Mouse (Mus musculus) common myeloid progenitor, adult 5-6 weeks (primary cell): Measurements from ENCODE around the gene Olfr1381. TPM values are rescaled to one million over a fixed set of nuclear protein-coding genes. Genes with fewer than 3 reads are reported as not detected.
"Not testable (repeated sequence)": the region's sequence is repeated elsewhere in the genome, so short reads cannot be mapped to it uniquely, and the experiment has no call there.

Experiments
- ATAC-seq: replicated peaks from 2 replicates; pipeline ENCODE4 v1.8.0; 2016; ENCODE audit warnings: low read depth, mild to moderate bottlenecking, moderate TSS enrichment, inconsistent platforms; ENCODE audit not compliant: poor library complexity, severe bottlenecking
- total RNA-seq: library from RNA; stranded (forward); fragments of 200-1000, 187-1606 nt; gene quantifications from 2 replicates; pipeline ENCODE4 v1.2.3, GENCODE M21; 2017

Gene Olfr1381
- not detected in 2 replicates for total RNA-seq

DNA sequence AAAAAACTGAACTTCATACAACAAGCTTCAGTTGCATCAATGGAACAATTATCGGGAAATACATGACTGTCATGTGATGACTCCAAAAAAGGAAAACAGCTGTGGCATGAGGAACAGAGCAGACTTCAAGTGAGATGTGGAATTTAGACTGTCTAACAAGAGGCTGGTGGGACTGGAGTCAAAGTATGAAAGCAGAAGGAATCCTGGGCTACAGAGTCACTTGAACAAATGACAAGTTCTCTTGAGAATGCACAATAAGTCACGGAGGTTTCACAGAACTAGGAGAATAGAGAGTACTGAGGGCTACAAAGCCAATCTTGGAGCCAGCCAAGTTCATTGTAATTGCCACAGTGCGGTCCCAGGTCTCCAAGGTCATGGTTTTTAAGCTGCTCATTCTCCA is at the start of gene Olfr1381:
TSS of gene Olfr1381 (plus strand) at position 301 of the 400 bp plus-strand sequence.
- not testable (repeated sequence) for ATAC-seq

DNA sequence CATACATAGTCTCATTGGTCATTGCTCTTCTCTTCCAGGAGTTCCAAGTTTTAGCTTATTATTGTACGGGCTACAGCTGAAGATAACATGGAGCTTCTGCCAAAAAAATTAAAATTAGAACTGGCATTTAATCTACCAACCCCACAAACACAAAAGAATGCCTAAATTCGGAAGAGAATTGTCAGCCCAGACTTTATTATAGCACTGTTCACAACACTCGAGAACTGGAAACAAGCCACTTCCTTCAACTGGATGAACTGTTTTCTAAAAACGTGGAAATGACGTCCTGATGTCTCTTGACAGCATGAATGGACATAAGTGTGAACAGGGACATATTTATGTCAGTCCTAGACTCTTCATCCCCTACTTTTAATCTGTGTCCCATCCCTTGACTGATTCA is 25.2 kb upstream of the Olfr1381 start:
- ATAC-seq, result no peak

- no peak for ATAC-seq
These were observed 23.9 kb upstream of the Olfr1381 start, which contains the start of gene Olfr1383 for GRCm38 (mm10) chr11:49519348-49519747. Gene Olfr1383, plus strand, starts transcription at chr11:49519648.

DNA sequence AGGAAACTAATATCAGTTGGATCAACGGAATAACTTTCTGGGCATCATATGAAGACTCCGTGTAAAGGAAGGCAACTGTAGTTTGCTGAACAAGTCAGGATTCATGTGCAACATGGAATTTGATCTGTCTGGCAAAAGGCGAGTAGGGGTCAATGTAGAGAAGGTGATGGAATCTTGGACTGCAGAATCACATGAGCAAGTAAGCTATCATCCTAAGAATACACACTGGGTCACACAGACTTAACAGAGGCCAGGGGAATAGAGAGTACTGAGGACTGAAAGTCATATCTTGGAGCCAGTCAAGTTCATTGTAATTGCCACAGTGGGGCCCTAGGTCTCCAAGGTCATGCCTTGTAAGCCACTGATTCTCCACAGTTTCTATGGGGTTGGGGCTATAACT is 15.3 kb upstream of the Olfr1381 start, which contains the start of gene Olfr1382:
TSS of gene Olfr1382 (plus strand) at position 301 of the 400 bp plus-strand sequence.
- no peak for ATAC-seq

DNA sequence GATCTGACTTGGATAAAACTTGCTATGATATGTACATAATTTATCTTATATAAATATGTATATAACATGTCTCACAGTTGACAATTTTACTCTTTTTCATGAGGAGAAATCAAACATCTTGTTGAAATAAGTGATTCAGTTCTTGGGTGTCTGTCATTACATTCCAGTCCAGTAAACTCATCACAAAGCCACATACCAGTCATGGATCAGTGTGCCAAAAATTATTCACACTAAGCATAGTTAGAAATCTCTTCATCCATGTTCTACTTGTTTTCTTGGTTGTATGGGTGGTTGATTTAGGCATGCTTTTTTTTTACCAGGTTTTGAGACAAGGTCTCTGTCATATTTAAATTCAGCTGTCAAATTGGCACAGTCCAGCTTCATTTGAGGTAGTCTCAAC is 10.5 kb upstream of the Olfr1381 start:
- ATAC-seq, result no peak

GRCm38 (mm10) chr11:49536631-49537030 is 6.6 kb upstream of the Olfr1381 start:
- peak; percentile 74; the same call in 1 of the 2 replicates for ATAC-seq

- ATAC-seq, result peak; percentile 69; the same call in 1 of the 2 replicates
These were observed 10.8 kb downstream of the Olfr1381 start for GRCm38 (mm10) chr11:49554033-49554432.

DNA sequence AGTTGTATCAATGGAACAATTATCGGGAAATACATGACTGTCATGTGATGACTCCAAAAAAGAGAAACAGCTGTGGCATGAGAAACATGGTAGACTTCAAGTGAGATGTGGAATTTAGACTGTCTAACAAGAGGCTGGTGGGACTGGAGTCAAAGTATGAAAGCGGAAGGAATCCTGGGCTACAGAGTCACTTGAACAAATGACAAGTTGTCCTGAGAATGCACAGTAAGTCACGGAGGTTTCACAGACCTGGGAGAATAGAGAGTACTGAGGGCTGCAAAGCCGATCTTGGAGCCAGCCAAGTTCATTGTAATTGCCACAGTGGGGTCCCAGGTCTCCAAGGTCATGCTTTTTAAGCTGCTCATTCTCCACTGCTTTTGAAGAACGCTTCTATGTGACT is 13.3 kb downstream of the Olfr1381 start, which contains the start of gene Olfr1380:
TSS of gene Olfr1380 (plus strand) at position 301 of the 400 bp plus-strand sequence.
- not testable (repeated sequence) for ATAC-seq

- not testable (repeated sequence) for ATAC-seq
These were observed 31.8 kb downstream of the Olfr1381 start for GRCm38 (mm10) chr11:49575054-49575453.

GRCm38 (mm10) chr11:49580452-49580851 is 37.2 kb downstream of the Olfr1381 start:
- ATAC-seq, result peak; percentile 80

DNA sequence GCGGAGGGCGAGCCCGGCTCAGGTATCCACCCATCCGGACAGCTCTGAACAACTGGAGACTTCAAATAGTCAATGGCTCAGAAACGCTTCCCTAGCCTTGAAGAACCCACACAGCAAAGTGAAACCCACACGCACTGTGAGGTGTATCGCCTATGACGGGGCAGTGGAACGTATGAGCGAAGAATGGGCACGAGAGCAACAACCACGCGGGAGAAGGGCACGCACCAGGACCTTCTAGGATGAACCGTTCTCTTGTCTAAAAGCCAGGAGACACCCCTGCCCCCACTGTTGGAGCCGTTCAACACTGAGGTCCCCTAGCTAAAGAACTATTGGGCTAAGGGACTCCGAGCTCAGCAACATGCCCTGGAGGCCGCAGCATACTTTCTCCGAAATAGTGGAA is 47.0 kb downstream of the Olfr1381 start:
- ATAC-seq, result no peak

DNA sequence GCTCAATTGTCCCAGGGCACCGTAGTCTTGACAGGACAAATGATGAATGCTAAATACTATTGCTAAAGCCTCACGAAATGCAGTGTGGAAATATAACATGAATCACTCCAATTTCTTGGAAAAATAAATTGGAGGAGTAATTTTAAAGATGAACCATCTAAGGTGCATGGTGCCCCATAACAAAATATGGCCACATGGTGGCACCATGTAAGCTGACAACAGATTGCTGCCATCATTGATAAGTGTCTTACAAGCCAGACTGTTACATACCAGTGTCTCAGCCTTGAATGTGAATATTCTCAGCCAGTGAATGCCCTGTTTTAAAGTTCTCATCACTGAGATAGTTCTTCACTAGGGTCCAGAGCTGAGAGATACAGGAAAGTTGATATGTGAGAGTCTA is 53.9 kb downstream of the Olfr1381 start:
- 0 out of 2 replicates have a peak, but pooled peaks have one; percentile 45 for ATAC-seq

Other genes starting within 250 kb of the Olfr1381 start
- not detected in 2 replicates for gene Olfr10, start 238.7 kb upstream of the Olfr1381 start, total RNA-seq
- not detected in 2 replicates for gene Olfr1391, start 220.7 kb upstream of the Olfr1381 start, total RNA-seq
- gene Olfr1390, start 208.3 kb upstream of the Olfr1381 start, total RNA-seq, result not detected in 2 replicates
- gene Olfr1389, start 120.4 kb upstream of the Olfr1381 start, total RNA-seq, result not detected in 2 replicates
- 0.05 and 0.37 TPM in 2 replicates for gene Olfr1388, start 106.8 kb upstream of the Olfr1381 start, total RNA-seq
- not detected in 2 replicates for gene Olfr1387, start 88.1 kb upstream of the Olfr1381 start, total RNA-seq
- not detected in 2 replicates for gene Olfr1386, start 78.4 kb upstream of the Olfr1381 start, total RNA-seq
- gene Olfr1385, start 54.4 kb upstream of the Olfr1381 start, total RNA-seq, result not detected in 2 replicates
- not detected in 2 replicates for gene Olfr1384, start 36.7 kb upstream of the Olfr1381 start, total RNA-seq
- gene Olfr1383, start 23.8 kb upstream of the Olfr1381 start, total RNA-seq, result not detected in 2 replicates
- gene Olfr1382, start 15.2 kb upstream of the Olfr1381 start, total RNA-seq, result not detected in 2 replicates
- not detected in 2 replicates for gene Olfr1380, start 13.4 kb downstream of the Olfr1381 start, total RNA-seq
- gene Flt4, start 65.8 kb downstream of the Olfr1381 start, total RNA-seq, result 0.09 TPM in 1 of 2 replicates, not detected in the other
- gene Scgb3a1, start 120.2 kb downstream of the Olfr1381 start, total RNA-seq, result not detected in 2 replicates
- gene Cnot6, start 169.3 kb downstream of the Olfr1381 start, total RNA-seq, result 96.7 and 119 TPM in 2 replicates